Mouse (Mus musculus): ENCODE measurements around the gene Pde7b.

Pde7b gene

DNA sequence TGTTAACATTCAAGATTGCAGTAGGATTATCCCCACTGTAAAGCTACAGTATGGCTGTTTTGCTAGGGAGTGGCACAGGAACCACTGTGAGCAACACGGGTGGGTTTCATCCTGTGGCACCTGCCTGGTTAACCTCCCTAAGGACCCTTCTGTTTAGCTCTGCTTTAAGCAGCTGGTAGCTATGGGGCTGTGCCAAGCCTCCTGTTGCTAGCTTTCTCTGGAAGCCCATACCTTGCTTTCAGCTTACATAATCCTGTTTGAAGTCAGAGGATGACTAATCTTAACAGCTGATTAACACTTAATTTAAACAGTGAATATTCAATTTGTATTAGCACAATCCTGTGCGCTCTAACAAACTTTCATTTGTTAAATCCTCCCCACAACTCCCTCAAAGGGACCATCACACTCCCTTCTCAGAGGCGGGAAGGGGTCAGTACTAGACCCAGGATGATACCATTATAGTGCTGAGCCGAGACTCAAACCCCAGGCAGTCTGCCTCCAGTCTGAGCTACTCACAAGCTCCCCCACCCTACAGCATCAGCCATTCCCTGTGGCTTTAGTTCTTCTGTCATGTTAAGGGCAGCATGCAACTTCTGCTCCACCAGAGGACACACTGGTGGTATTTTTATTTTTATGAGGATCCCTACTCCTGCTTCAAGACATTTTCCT is 362.3 kb downstream of the Pde7b start:
- no peak for DNase-seq (ENCODE audit: low read depth, low spot score)

DNA sequence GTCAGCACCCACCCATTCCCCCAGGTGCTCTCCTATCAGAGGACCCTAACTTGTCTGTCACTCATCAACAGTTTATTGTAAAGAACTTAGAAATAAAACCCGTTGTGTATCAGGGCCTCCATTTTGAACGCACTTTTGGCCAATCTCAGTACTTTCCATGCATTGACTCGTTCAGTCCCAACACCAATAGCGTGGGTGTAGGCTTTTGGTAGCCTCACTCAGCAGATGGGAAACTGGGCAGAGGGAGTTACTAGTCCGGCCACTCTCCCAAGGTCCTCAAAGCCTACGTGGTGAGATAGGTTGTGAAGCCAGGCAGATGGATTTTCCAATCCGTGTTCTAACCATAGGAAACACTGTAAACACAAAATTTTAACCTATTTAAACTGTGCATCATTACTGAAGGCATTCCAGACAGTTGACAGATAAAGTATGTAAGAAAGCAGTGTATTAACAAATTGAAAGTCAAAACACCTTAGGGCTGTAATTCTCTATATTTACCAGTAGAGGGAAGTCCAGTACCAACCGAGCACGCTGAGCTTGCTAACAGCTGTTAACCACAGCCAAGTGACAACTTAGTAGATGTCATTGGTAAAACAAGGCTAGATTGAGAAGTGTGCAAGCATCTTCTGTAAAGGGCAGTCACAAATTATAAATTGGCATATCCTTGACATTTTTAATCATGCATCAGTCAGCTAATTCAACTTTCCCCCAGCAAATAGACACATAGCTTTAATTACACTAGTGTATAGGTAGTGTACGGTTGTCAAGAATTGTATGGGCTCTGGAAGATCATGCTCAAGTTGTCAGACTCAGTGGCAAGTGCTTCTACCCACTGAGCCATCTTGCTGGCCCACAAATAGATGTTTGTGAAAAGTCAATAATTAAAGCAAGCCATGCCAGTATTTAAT is 363.1 kb downstream of the Pde7b start:
- peak; percentile 3 for DNase-seq (ENCODE audit: low read depth, low spot score)

GRCm38 (mm10) chr10:20348894-20349293 is 376.0 kb downstream of the Pde7b start:
- DNase-seq (ENCODE audit: low read depth, low spot score), result no peak

Data from retina, adult 2 months (tissue).